Mouse (Mus musculus) kidney, adult 11 months (tissue): ENCODE results near the gene Zfand2a.
A peak's percentile ranks its signal among the peaks of the same experiment; 100 is the strongest.

Experiments
- DNase-seq: peaks from one replicate; pipeline ENCODE4 v3.0.0; 2022

Gene Zfand2a

DNA sequence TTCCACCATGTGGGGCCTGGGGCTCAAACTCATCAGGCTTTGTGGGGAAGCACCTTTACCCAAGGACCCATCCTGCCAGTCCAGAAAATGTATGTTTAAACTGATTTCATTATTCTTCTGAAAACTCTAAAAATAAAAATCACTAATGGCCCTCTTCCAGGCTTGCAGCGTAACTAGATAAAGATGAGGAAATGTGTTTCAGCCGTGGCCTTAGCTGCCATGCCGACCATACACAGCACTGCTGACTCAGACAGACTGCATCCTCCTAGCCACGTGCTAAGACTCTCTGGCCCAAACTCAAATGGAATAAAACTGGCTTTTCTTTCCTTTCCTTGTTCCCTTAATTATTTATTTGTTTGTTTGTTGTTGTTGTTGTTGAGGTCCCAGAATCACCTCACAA is 19.5 kb downstream of the Zfand2a start:
- no peak for DNase-seq

DNA sequence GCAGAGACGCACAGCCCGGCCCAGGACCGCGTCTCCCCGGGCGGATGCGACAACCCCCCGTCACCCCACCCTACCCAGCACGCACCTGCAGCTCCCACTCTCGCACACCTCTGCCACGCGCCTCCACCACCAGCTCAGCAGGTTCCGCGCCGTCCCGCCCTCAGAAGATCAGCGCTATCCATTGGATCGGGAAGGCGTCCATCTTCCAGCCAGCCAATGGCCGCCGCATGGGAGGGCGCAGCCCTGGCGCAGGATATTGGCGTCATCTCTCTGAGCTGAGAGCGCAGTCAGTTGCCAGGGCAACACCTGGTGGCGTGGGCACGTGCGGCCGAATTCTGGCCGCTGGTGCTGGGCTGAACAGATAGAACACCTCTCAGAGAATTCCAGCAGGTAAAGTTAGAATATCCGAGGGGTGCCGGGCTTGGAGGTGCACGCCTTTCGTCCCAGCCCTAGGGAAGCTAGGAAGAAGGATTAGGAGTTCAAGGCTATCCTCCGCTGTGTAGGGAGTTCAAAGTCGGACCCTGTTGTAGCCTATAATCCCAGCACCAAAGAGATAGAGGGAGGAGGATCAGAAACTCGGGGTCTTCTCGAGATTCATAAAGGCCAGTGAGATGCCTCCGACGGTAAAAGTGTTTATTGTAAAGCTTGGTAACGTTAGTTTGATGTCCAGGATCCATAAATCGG is 23.8 kb downstream of the Zfand2a start, which contains the start of gene 3110082I17Rik:
Gene 3110082I17Rik, minus strand, starts transcription at position 144 of the 684 bp plus-strand sequence.
- peak; percentile 97 for DNase-seq

GRCm38 (mm10) chr5:139459938-139460337 is 24.4 kb downstream of the Zfand2a start:
- no peak for DNase-seq

GRCm38 (mm10) chr5:139457241-139457640 is 27.1 kb downstream of the Zfand2a start:
- DNase-seq: no peak

DNA sequence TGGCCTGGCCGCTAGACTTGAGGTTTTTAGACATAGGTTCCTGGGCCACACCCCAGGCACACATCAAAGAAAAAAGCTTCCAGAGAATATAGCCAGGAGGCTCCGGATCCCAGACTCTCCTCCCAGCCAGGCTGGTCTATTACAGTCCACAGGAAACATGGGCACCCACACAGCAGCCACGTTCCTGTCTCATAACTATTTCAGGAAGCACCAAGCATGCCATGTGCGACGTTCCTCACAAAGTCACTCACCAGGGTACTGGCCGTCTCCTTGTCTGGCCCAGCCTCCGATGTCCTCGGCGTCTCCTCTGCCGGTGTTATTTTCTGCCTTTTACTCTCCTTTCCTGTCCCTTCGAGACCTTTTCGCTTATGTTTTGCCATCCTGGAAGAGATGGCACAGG is 29.2 kb downstream of the Zfand2a start:
- no peak for DNase-seq

DNA sequence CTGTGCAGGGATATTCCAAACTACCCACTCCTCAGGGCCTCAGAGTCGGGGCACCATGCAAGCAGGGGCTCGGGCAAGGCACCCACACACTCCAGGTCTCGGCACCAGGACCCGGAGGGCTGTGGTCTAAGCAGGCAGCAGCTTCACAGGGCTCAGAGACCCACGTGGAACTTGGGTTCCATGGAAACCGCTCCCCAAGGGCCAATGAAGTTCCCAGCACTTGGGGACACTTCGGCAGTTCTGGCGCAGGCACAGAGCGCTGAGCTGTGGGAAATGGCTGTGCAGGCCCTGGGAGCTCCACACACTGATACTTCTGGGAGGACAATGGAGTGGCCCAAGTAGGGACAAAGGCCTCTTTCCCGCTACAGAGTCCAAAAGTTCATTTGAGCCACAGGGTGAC is 31.3 kb downstream of the Zfand2a start:
- DNase-seq: no peak

DNA sequence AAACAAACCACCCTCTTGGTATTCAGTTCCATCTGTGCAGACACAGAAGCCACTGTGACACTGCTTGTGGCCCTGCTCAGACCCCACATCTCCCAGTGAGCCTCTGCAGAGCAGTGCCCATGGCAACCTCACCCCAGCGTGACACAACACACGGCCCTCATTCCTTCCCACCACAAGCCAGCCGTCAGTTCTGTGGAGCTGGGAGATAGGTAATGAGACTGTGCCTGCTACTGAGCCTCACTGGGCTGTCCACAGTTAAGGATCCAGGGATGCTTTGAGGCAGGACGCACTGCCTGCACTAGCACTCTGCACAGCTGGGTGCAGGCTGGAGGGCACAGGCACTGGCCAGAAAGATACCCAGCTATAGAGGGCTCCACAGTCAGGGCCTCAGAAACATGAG is 34.4 kb downstream of the Zfand2a start:
- no peak for DNase-seq

DNA sequence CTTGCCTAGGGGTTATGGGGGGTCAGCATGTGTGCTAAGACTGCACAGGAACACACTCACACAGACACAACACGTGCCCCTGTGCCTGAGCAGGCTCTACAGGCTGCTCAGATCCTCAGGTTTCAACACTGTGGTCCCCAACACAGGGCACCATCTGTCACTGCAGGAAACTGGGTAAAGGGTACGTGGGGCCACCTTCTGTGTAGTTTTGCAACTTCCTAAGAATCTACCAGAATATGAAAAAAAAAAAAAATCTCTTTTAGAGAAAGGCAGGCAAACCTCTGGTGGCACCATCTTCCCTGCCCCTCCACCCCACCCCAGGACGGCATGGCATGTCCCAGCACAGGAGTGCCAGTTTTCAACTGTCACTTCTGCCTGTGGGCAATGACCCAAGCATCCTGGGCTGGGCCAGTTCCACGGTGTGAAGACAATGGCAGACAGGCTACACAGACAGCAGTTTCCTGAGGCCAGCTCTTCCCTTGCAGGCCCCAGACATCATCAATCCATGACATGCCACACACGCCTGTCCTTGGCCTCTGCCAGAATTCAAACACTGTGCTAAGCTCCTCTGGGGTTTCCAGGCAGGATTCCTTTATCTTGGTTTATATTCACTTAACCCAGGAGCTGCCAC is 35.1 kb downstream of the Zfand2a start:
- peak; percentile 29 for DNase-seq

DNA sequence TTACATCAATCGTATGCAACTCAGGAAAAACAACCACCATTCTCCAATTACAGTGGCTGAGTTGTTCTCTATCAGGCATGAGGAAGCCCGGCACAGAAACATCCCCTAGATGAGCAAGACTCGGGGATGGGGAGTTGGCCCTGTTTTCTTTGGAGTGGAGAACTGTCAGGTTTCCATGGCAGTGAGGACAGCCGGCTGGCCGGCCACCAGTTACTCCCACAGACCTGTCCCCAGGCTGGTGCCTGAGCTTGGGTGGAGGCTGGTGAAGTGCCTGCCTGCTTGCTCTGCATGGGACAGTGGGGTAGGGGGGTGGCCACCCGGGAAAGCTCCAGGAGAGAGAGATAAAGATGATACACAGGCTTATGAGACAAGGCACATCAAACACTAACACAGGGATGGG is 36.3 kb downstream of the Zfand2a start:
- DNase-seq: no peak

DNA sequence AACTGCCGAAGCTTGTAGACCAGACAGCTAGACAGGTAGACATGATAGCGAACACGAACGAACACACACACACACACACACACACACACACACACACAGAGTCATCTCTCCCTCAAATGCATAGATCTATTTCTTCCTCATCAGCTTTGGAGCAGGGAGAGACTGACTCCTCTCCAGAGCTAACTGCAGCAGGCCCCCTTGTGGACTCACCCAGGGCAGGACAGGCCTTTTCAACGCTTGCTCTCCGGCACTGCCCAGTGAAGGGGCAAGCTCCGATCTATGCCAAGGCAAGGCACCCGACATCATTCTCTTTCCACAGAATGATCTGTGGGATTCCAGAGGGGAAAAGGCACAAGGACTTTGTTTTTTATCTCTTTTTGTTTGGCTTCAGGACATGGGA is 39.1 kb downstream of the Zfand2a start:
- no peak for DNase-seq

GRCm38 (mm10) chr5:139442962-139443361 is 41.4 kb downstream of the Zfand2a start:
- no peak for DNase-seq

GRCm38 (mm10) chr5:139442428-139442827 is 41.9 kb downstream of the Zfand2a start:
- DNase-seq: no peak

- no peak for DNase-seq
Observed at GRCm38 (mm10) chr5:139441726-139442018, 42.7 kb downstream of the Zfand2a start.

DNA sequence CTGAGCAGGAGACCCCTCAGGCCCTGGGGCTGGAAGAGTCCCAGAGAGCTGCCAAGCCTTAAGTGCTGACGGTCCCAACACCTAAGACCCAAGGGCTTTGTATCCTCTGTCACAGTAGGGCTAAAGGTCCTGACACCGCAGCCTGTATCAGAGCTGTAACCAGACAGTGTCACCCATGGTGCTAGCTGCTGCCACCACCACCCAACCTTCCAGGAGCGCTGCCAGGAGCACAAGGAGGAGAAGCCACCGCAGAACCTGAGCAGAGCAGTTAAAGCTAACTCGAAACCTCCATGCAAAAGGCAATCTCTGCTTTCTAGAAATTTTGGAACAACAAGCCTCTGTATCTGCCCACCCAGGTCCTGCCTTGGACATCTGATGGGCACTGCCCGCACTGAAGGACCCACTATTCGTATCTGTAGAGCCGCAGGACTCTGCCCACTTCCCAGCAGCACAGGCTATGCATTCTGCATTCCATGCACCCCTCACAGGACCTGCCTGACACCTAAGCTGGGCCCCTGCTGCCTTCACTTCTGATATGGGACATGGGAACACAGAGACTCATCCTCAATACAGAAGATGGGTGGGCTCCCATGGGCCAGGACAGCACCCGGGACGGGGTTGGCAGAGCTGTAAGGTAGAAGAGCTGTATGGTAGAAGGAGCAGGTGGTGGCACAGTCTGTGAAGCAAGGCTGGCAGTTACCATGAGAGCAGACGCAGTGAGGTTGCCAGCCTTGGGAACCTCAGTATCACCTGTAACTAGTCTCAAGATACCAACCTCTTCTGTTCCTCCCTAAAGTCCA is 43.2 kb downstream of the Zfand2a start:
- DNase-seq: no peak

GRCm38 (mm10) chr5:139440451-139440850 is 43.9 kb downstream of the Zfand2a start:
- DNase-seq: no peak

DNA sequence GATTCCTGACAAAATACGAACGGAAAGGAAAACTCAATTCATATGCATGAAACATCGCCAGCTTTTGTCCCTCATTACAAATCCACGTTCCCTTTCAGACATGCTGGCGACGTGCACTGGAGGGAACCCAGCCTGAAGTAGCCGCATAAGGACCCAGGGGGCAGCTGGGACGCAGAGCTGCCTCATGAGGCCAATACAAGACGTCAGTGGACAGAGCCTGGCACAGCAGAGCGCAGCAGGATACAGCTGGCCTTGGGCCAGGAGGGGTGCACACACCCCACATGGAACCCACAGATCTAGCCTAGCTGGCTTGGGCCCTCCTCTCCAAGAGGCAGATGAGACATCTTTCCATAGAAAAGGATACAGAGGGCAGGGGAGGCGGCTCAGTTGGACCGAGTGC is 45.9 kb downstream of the Zfand2a start:
- DNase-seq: no peak

GRCm38 (mm10) chr5:139437769-139438168 is 46.6 kb downstream of the Zfand2a start:
- no peak for DNase-seq

- DNase-seq: no peak
Observed at GRCm38 (mm10) chr5:139434940-139435339, 49.4 kb downstream of the Zfand2a start.

DNA sequence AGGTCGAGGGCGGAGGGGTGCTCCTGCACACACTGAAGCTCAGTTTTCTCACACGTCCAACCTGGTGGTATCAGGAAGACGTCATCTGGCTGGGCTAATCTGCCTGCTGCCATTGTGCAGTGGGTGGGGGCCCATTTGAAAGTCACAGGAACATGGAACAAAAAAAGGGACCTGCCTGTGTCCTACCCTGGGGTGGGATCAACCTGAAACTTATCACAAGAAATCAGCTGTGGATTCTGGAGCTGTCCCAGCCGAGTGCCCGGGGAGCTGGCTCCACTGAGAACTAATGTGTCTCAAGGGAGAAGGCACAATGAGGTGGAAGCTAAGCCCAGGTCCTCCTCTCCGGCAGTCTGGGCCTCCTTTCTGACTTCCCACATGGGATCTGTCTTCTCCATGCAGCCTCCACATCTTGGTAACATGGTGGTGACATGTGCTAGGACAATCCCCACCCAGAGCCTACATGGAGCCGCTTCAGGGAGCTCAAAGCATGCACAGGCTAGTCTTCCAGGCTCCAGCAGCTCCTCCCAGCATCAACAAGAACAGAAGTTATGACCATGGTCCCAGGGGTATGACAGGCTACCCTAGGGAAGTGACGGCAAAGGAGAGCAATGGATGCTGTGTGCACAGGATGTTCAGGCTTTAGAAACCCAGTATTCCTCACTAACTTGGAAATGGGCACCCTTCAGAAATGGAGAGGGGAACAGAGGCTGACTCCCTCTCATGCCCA is 50.3 kb downstream of the Zfand2a start:
- no peak for DNase-seq

DNA sequence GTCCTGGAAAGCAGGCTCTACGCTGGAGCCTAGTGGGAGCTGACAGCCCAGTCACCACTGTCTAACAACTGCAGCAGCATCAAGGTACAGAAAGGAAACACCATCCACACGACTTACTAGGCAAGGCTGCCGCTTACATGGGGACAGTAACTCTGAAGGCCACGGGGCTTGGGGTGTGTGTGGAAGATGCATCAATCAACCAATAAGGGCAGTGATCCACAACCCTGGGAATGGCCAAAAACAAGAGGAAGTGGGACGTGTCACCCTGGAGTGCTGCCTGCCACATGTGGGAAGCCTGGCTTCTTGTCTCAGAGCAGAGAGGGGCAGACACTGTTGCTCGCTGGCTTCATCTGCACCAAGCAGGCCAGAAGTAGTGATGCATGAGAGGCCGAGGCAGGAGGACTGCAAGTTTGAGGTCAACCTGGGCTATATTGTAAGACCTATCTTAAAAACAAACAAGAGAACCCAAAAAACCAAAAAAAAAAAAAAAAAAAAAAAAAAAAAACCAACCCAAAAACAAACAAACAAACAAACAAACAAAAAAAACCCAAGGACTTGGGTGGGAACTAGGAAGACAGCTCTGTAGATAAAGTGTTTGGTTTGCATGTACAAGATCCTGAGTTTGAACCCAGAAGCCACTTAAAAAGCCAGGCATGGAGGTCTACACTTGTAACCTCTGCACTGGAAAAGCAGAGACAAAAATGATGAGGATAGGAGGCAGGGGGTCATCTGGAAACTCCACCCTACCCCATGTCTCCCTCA is 51.4 kb downstream of the Zfand2a start:
- DNase-seq: no peak

DNA sequence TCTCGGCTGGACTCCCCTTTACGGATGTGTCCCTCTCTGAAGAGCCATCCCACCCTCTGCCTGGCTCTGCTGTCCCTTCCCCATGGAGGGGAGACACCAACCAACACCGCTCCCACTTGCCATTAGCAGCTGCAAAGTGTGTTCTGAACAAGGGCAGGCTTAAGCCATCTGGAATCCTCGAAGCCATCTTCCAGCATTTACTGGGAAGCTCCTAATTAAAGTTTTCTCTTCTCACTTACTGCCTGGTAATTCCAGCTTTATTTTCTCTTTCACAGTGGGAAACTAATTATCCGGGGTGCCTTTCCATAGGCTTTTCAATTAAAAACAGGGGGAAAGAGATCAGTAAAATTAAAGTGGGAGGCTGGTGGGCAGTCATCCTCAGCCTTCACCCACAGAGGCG is 52.0 kb downstream of the Zfand2a start:
- no peak for DNase-seq

- DNase-seq: peak; percentile 64
Observed at GRCm38 (mm10) chr5:139429818-139430341, 54.5 kb downstream of the Zfand2a start.
